Mouse (Mus musculus): Measurements from ENCODE around the gene Cox4i2.

DNA sequence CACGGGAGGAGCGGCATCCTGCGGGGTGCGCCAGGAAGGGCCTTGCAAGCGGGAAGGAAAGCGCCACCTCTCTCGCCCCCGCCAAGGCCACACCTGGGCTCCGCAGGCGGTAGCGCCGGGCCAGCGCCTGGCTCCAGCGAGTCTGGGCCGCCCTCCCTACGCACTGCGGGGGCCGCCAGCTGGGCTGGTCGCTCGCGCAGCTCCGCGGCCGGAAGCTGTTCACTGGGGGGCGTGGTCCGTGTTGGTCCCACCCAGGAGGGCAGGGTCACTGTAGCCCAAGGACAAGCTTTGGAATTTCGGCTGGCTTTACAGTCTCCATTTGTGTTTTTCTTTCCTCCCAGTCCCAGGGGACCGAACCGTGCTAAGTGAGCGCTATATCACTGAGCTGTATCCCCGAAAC lies 46.3 kb upstream of the Cox4i2 start:
- TF ChIP-seq CTCF (IDR thresholded peaks at IDR 0.05; ENCODE audit: low read depth, low read length) (no peak), POLR2AphosphoS5 (IDR thresholded peaks at IDR 0.05; ENCODE audit: insufficient replicate concordance, low read depth, low read length) (no peak), TAL1 (conservative IDR thresholded peaks at IDR 0.05; ENCODE audit: low read depth, low read length) (no peak), GATA2 (IDR thresholded peaks at IDR 0.05; ENCODE audit: borderline replicate concordance, low read depth, low read length) (no peak)
